Mouse (Mus musculus): ENCODE results near the gene Lrrc66.

Lrrc66 gene

GRCm38 (mm10) chr5:73558756-73559155, 73.6 kb downstream of the Lrrc66 start:
- no peak for DNase-seq (ENCODE audit: low spot score in 2 of 2)

- DNase-seq (ENCODE audit: low spot score in 2 of 2): no peak
Observed at GRCm38 (mm10) chr5:73556733-73557425, 75.4 kb downstream of the Lrrc66 start.
